Mouse (Mus musculus): ENCODE data around the gene Mex3a.

DNA sequence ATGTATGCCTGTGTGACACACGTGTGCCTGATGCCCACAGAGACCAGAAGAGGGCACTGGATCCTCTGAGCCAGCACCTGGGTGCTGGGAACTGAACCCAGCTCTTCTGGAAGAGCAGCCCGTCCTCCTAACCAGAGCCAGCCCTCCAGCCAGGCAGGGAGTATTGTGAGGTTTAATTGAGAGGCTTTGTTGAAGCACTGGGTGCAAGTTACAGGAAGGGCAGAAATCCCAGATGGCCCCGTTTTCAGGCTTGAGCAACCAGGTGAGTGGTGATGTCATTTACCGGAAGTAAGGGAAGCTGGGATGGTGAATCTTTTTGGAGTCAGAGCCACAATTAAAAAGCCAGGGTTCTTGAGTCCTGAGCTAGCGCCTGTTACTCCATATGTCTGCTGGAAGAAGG, 7.2 kb upstream of the Mex3a start:
- TF ChIP-seq POLR2A (IDR thresholded peaks at IDR 0.05; ENCODE audit: borderline replicate concordance, extremely low read depth, low read depth, low read length) (no peak), CTCF (IDR thresholded peaks at IDR 0.05; ENCODE audit: insufficient read depth, low read length) (no peak)

Data from lung, adult 2 months (tissue).